16 mouse cellular contexts compared by ENCODE assay signal in the genomic region with DNA sequence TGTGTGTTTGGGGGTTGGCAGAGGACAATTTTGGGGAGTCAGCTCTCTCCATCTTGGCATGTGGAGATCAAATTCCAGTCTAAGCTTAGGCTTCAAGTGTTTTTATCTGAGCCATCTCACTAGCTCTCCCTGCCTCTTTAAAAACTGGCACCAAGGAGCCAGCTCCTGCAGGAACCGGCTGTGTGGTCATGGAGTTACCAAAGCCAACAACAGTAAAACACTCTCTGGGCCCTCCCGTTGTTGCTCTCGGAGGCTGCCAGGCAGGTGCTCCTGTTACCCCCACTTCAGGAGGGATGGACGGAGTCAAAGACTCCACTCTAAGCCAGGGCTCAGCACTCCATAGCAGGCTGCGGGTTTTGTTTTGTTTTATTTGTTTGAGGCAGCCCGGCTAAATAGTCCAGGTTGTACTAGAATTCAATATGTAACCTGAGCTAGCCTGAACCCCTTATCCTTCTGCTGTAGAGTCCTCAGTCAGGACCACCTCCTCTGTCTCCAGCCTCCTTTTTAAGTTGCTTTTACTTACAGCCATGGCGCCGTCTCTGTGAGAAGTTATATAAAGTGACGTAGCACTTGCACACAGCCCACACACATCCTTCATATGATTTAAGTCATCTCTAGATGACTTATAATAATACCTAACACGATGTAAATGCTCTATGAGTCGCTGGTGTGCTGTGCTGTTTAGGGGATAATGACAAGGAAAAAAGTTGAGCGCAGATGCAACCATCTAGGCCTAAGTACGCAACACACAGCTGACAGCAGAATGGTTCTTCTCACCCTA. TPM values are rescaled to one million over a fixed set of nuclear protein-coding genes. Genes with fewer than 3 reads are reported as not detected.
DNase-seq lines count a peak whose midpoint lies in the region; ATAC-seq and TF ChIP-seq lines count a peak whose summit lies in the region.
"Had no signal": no experiment of that assay in that cellular context is flagged by ENCODE, and none has a peak within 500 bp of the region (broad histone marks: within the 10 kb centered on the region; RNA-seq: fewer than 3 reads in every experiment).

No protein-coding gene starts in this region.

- TF ChIP-seq CTCF in cortical plate, adult 2 months (IDR thresholded peaks at IDR 0.05; ENCODE audit: extremely low read depth, insufficient read depth, low read length) = no peak

- no peak for ATAC-seq in kidney, embryonic 16.5 days (ENCODE audit: low FRiP score, low TSS enrichment)
- ATAC-seq in CD4-positive, CD25-positive, alpha-beta regulatory T cell, adult 4 months = peak; percentile 36
- ATAC-seq: inflammation-experienced regulatory T-cells, adult 6 months had no signal

- no peaks in the 10 kb centered on the region for H3K27me3 ChIP-seq in heart, embryonic 10.5 days (ENCODE audit: insufficient read depth, poor library complexity, severe bottlenecking)
- H3K27me3 ChIP-seq in kidney, embryonic 16.5 days (ENCODE audit: insufficient read depth, low read length) = no peaks in the 10 kb centered on the region
- H3K27me3 ChIP-seq: limb, embryonic 13.5 days; liver, embryonic 15.5 days; megakaryocyte, embryonic 14.5 days had no signal

- no peak overlapping the region for H3K9ac ChIP-seq in kidney, embryonic 16.5 days (replicated peaks; ENCODE audit: low read length)
- H3K9ac ChIP-seq: limb, embryonic 13.5 days; liver, embryonic 15.5 days had no signal

- 0 out of 2 replicates have a peak overlapping the region, but pooled peaks have one; percentile 52 for H3K27ac ChIP-seq in heart, embryonic 10.5 days
- H3K27ac ChIP-seq in kidney, embryonic 16.5 days (ENCODE audit: low read length) = peak overlapping the region; percentile 27; the same call in 1 of the 2 replicates
- H3K27ac ChIP-seq in cortical plate, adult 2 months (ENCODE audit: insufficient read depth, low read length) = peak overlapping the region; percentile 51; the same call in 1 of the 2 replicates
- H3K27ac ChIP-seq: limb, embryonic 13.5 days; liver, embryonic 15.5 days had no signal

- 0 out of 2 replicates have a peak, but pooled peaks cover 8% of the 10 kb centered on the region for H3K36me3 ChIP-seq in heart, embryonic 10.5 days
- H3K36me3 ChIP-seq in kidney, embryonic 16.5 days (ENCODE audit: insufficient read depth, low read length) = no peaks in the 10 kb centered on the region
- H3K36me3 ChIP-seq: limb, embryonic 13.5 days; liver, embryonic 15.5 days had no signal

- DNase-seq in heart, embryonic 10.5 days (ENCODE audit: low spot score) = no peak
- no peak for DNase-seq in heart, postnatal 4 days
- no peak for DNase-seq in kidney, adult 9 months
- no peak for DNase-seq in embryo, embryonic 10.5 days (ENCODE audit: low spot score)
- DNase-seq: adrenal gland, adult 8-10 months; cerebellum, adult 9-11 months; retina, postnatal 1 day; thymus, adult 18-20 months had no signal

- WGBS in heart, embryonic 10.5 days = 79% methylated on average over 13 of the region's 13 CpGs
- WGBS in kidney, embryonic 16.5 days = 57% methylated on average over 13 of the region's 13 CpGs

- TF ChIP-seq POLR2A in cortical plate, adult 2 months (IDR thresholded peaks at IDR 0.05; ENCODE audit: extremely low read depth, insufficient read depth, low read length) = no peak

- H3K4me1 ChIP-seq in heart, embryonic 10.5 days = peaks cover 85% of the 10 kb centered on the region
- H3K4me1 ChIP-seq in kidney, embryonic 16.5 days (ENCODE audit: insufficient read depth, low read length) = peaks cover 42% of the 10 kb centered on the region
- H3K4me1 ChIP-seq in cortical plate, adult 2 months (ENCODE audit: control insufficient read depth, insufficient read depth, low read length) = peaks cover 7% of the 10 kb centered on the region

- H3K9me3 ChIP-seq in heart, embryonic 10.5 days = no peaks in the 10 kb centered on the region
- no peaks in the 10 kb centered on the region for H3K9me3 ChIP-seq in kidney, embryonic 16.5 days (ENCODE audit: low read length)
- H3K9me3 ChIP-seq: G1E; limb, embryonic 13.5 days; liver, embryonic 15.5 days; megakaryocyte, embryonic 14.5 days had no signal

- H3K4me3 ChIP-seq in heart, embryonic 10.5 days = no peak overlapping the region
- no peak overlapping the region for H3K4me3 ChIP-seq in kidney, embryonic 16.5 days (ENCODE audit: low read length)
- H3K4me3 ChIP-seq in cortical plate, adult 2 months (ENCODE audit: insufficient read depth, low read length) = no peak overlapping the region
- H3K4me3 ChIP-seq: limb, embryonic 13.5 days; liver, embryonic 15.5 days; megakaryocyte, embryonic 14.5 days had no signal

- H3K4me2 ChIP-seq in kidney, embryonic 16.5 days (replicated peaks; ENCODE audit: low read depth, low read length) = no peak overlapping the region
- H3K4me2 ChIP-seq: limb, embryonic 13.5 days; liver, embryonic 15.5 days had no signal

RNA-seq across cellular contexts. Expression of a gene that starts 42.3 kb away (rescaled TPM):
- polyA plus RNA-seq in heart, embryonic 10.5 days (2016; fragmentation: Nextera tagmentation; extraction: Ambion mirVana) = 14.8 and 20.8 TPM in 2 replicates
- total RNA-seq in heart, postnatal 4 days (2021) = 10 to 100 TPM; 20.3 to 20.7 TPM
- 22.6 and 24.7 TPM in 2 replicates for polyA plus RNA-seq in kidney, embryonic 16.5 days (2015; fragmentation: Nextera tagmentation; extraction: Ambion mirVana)
- 1 to 10 TPM; 4.1 to 7.0 TPM for polyA plus RNA-seq in CD4-positive, CD25-positive, alpha-beta regulatory T cell, adult 4 months (2017; shearing (Covaris generic))
- 18.0 and 18.5 TPM in 2 replicates for polyA plus RNA-seq in cortical plate, adult 2 months (2012; rRNA removed)

RNA-seq across cellular contexts. Expression of a gene that starts 48.3 kb away (rescaled TPM):
- 830 and 1,266 TPM in 2 replicates for polyA plus RNA-seq in heart, embryonic 10.5 days (2016; fragmentation: Nextera tagmentation; extraction: Ambion mirVana)
- 1,000 to 10,000 TPM; 1,640 to 1,742 TPM for total RNA-seq in heart, postnatal 4 days (2021)
- polyA plus RNA-seq in kidney, embryonic 16.5 days (2015; fragmentation: Nextera tagmentation; extraction: Ambion mirVana) = 782 and 850 TPM in 2 replicates
- polyA plus RNA-seq in CD4-positive, CD25-positive, alpha-beta regulatory T cell, adult 4 months (2017; shearing (Covaris generic)) = 10 to 100 TPM; 22.4 to 23.9 TPM
- polyA plus RNA-seq in cortical plate, adult 2 months (2012; rRNA removed) = 92.7 and 95.0 TPM in 2 replicates
